Mouse (Mus musculus) CH12.LX (cell line): ENCODE data around the gene Fbxl17. TPM values are rescaled to one million over a fixed set of nuclear protein-coding genes. Genes with fewer than 3 reads are reported as not detected.

ENCODE experiments used
- DNase-seq: peaks from one replicate; pipeline ENCODE4 v3.0.0-alpha.2; 2013; ENCODE audit errors: extremely low read depth
- H3K27ac ChIP-seq: 2 replicates; pipeline ENCODE4 v1.5.1; 2012; ENCODE audit warnings: low read depth, mild to moderate bottlenecking, control low read depth, moderate library complexity; ENCODE audit not compliant: insufficient read depth
- H3K27me3 ChIP-seq: replicated peaks from 2 replicates; pipeline ENCODE3; 2012; ENCODE audit warnings: inconsistent platforms
- H3K36me3 ChIP-seq, 2 experiments: replicated peaks in 1 of 2; 2 replicates each; pipeline versions ENCODE3 to v1.6.1; 2012; ENCODE audit warnings: inconsistent platforms in 1 of 2, low read length in 1 of 2, mild to moderate bottlenecking in 1 of 2, mixed read lengths in 1 of 2, moderate library complexity in 1 of 2; ENCODE audit not compliant: control insufficient read depth in 1 of 2, insufficient read depth in 1 of 2
- H3K4me1 ChIP-seq, 2 experiments: 2 replicates each; pipeline ENCODE4 v1.6.1; 2012; ENCODE audit warnings: inconsistent platforms in 1 of 2, moderate library complexity in 1 of 2; ENCODE audit not compliant: insufficient read depth in 2 of 2, control insufficient read depth in 1 of 2
- H3K4me2 ChIP-seq: 2 replicates; pipeline ENCODE4 v1.6.1; 2012; ENCODE audit warnings: low read depth, mild to moderate bottlenecking, control low read depth; ENCODE audit not compliant: poor library complexity, insufficient read depth, severe bottlenecking
- H3K4me3 ChIP-seq, 3 experiments: fragments of 150-350 bp in 1 of 3; sonication (generic) in 1 of 3; replicated peaks in 1 of 3; 2 replicates each; pipeline versions ENCODE3 to v1.5.1; 2011 to 2012; ENCODE audit warnings: low read depth in 2 of 3, low read length in 2 of 3, mild to moderate bottlenecking in 2 of 3, moderate library complexity in 2 of 3, control low read depth in 1 of 3, improper control_type of control experiment in 1 of 3, inconsistent platforms in 1 of 3, mixed read lengths in 1 of 3; ENCODE audit not compliant: poor library complexity in 1 of 3
- H3K79me2 ChIP-seq: replicated peaks from 2 replicates; pipeline ENCODE4 v1.6.1; 2012; ENCODE audit warnings: mild to moderate bottlenecking, moderate library complexity; ENCODE audit not compliant: control insufficient read depth, poor library complexity, insufficient read depth, severe bottlenecking; ENCODE audit errors: extremely low read depth
- H3K9ac ChIP-seq: 2 replicates; pipeline ENCODE4 v1.6.1; 2012; ENCODE audit warnings: low read depth, mild to moderate bottlenecking, control low read depth, moderate library complexity; ENCODE audit not compliant: insufficient read depth
- H3K9me3 ChIP-seq: replicated peaks from 2 replicates; pipeline ENCODE3; 2012; ENCODE audit warnings: low read length, inconsistent platforms, mixed read lengths
- CTCF ChIP-seq, 2 experiments: IDR thresholded peaks in 1 of 2; conservative IDR thresholded peaks in 1 of 2; 2 replicates each; pipeline ENCODE4 v1.5.1; 2011 to 2012; ENCODE audit warnings: low read depth in 2 of 2, low read length in 2 of 2, improper control_type of control experiment in 1 of 2, inconsistent platforms in 1 of 2, mild to moderate bottlenecking in 1 of 2, moderate library complexity in 1 of 2
- E2F4 ChIP-seq: IDR thresholded peaks from 2 replicates; pipeline ENCODE4 v1.6.1; 2011; ENCODE audit warnings: low read depth, low read length, improper control_type of control experiment; ENCODE audit not compliant: insufficient replicate concordance
- ELF1 ChIP-seq: IDR thresholded peaks from 2 replicates; pipeline ENCODE4 v1.6.1; 2014; ENCODE audit warnings: low read depth, mild to moderate bottlenecking, inconsistent platforms, low read length, improper control_type of control experiment
- ETS1 ChIP-seq: conservative IDR thresholded peaks from 2 replicates; pipeline ENCODE4 v1.6.1; 2012; ENCODE audit warnings: low read depth, mild to moderate bottlenecking, inconsistent platforms, low read length, improper control_type of control experiment, moderate library complexity
- HCFC1 ChIP-seq: IDR thresholded peaks from 2 replicates; pipeline ENCODE4 v1.6.1; 2012; ENCODE audit warnings: low read depth, mild to moderate bottlenecking, inconsistent platforms, low read length, improper control_type of control experiment
- JUND ChIP-seq: conservative IDR thresholded peaks from 2 replicates; pipeline ENCODE4 v1.6.1; 2011; ENCODE audit warnings: low read depth, low read length, improper control_type of control experiment
- KAT2A ChIP-seq: IDR thresholded peaks from 2 replicates; pipeline ENCODE4 v1.6.1; 2012; ENCODE audit warnings: low read length, improper control_type of control experiment, inconsistent platforms; ENCODE audit not compliant: insufficient replicate concordance
- MAFK ChIP-seq: IDR thresholded peaks from 2 replicates; pipeline ENCODE4 v1.6.1; 2011; ENCODE audit warnings: low read length, improper control_type of control experiment; ENCODE audit not compliant: insufficient replicate concordance
- MAX ChIP-seq: IDR thresholded peaks from 2 replicates; pipeline ENCODE4 v1.6.1; 2011; ENCODE audit warnings: low read length, improper control_type of control experiment
- MAZ ChIP-seq: IDR thresholded peaks from 2 replicates; pipeline ENCODE4 v1.6.1; 2012; ENCODE audit warnings: low read depth, mild to moderate bottlenecking, inconsistent platforms, low read length, improper control_type of control experiment, moderate library complexity
- MEF2A ChIP-seq: IDR thresholded peaks from 2 replicates; pipeline ENCODE4 v1.6.1; 2014; ENCODE audit warnings: low read depth, mild to moderate bottlenecking, inconsistent platforms, low read length, improper control_type of control experiment, borderline replicate concordance
- MYC ChIP-seq: IDR thresholded peaks from 2 replicates; pipeline ENCODE4 v1.6.1; 2011; ENCODE audit warnings: low read depth, mild to moderate bottlenecking, improper control_type of control experiment, low read length
- NELFE ChIP-seq: IDR thresholded peaks from 2 replicates; pipeline ENCODE4 v1.6.1; 2011; ENCODE audit warnings: low read depth, low read length, improper control_type of control experiment
- NRF1 ChIP-seq: IDR thresholded peaks from 2 replicates; pipeline ENCODE4 v1.6.1; 2014; ENCODE audit warnings: low read depth, mild to moderate bottlenecking, inconsistent platforms, low read length, improper control_type of control experiment, moderate library complexity
- PAX5 ChIP-seq: IDR thresholded peaks from 2 replicates; pipeline ENCODE4 v1.6.1; 2012; ENCODE audit warnings: low read length, inconsistent platforms, mixed read lengths
- RCOR1 ChIP-seq: conservative IDR thresholded peaks from 2 replicates; pipeline ENCODE4 v1.6.1; 2012; ENCODE audit warnings: low read depth, mild to moderate bottlenecking, inconsistent platforms, low read length, improper control_type of control experiment
- SMC3 ChIP-seq: IDR thresholded peaks from 2 replicates; pipeline ENCODE4 v1.6.1; 2011; ENCODE audit warnings: low read depth, low read length, improper control_type of control experiment
- TBP ChIP-seq: conservative IDR thresholded peaks from 2 replicates; pipeline ENCODE4 v1.6.1; 2011; ENCODE audit warnings: low read depth, low read length, improper control_type of control experiment
- USF2 ChIP-seq: conservative IDR thresholded peaks from 2 replicates; pipeline ENCODE4 v1.6.1; 2011; ENCODE audit warnings: low read depth, low read length, improper control_type of control experiment
- ZMIZ1 ChIP-seq: IDR thresholded peaks from 2 replicates; pipeline ENCODE4 v1.6.1; 2012; ENCODE audit warnings: low read depth, mild to moderate bottlenecking, inconsistent platforms, low read length, improper control_type of control experiment
- dilution Hi-C: fragments of 300-500 bp; cut with MboI; formaldehyde crosslinking; loops from 2 replicates; pipeline ENCODE4 v1.14.3; 2020; ENCODE audit warnings: low sequenced_read_pairs; ENCODE audit not compliant: extremely low pct_unique_long_range_greater_than_20kb, extremely low pct_ligation_motif_present
- in situ Hi-C: fragments of 300-500 bp; cut with MboI; formaldehyde crosslinking; loops from 3 replicates; pipeline ENCODE4 v1.14.3; 2019; ENCODE audit warnings: low sequenced_read_pairs, low pct_ligation_motif_present, low pct_unique_long_range_greater_than_20kb, mixed read lengths
- polyA plus RNA-seq: library from polyadenylated mRNA; unstranded; fragments of >175 nt; gene quantifications from 2 replicates; pipeline ENCODE4 v1.2.1, GENCODE M21; 2012; ENCODE audit warnings: low read depth; ENCODE audit not compliant: insufficient read length
- total RNA-seq, 2 experiments: library from RNA; depleted of rRNA; stranded (reverse); fragments of 300-350 nt in 1 of 2; fragments of >200 nt in 1 of 2; gene quantifications; 2 replicates each; pipeline ENCODE4 v1.2.3; 2012 to 2014

The Fbxl17 gene
- total and polyA plus RNA-seq, 3 experiments: 4.0 to 6.9 (median 4.3) TPM

GRCm38 (mm10) chr17:63405955-63406354 is 93.9 kb downstream of the Fbxl17 start:
- H3K4me1 ChIP-seq: peaks cover 11 to 32% of the 10 kb centered on the region in 2 experiments
- H3K9ac ChIP-seq: no peak overlapping the region
- no peaks in the 10 kb centered on the region for H3K9me3 ChIP-seq
- H3K4me2 ChIP-seq: no peak overlapping the region
- no peak for TF ChIP-seq CTCF (conservative IDR thresholded peaks at IDR 0.05 in 1 of 2, IDR thresholded peaks at IDR 0.05 in 1 of 2; ENCODE audit: low read depth in 2 of 2, low read length in 2 of 2)
- TF ChIP-seq SMC3: no peak
- TF ChIP-seq PAX5: no peak
- TF ChIP-seq USF2: no peak
- TF ChIP-seq MAX: no peak
- TF ChIP-seq HCFC1: no peak
- TF ChIP-seq RCOR1: no peak
- TF ChIP-seq MAZ: no peak
- TF ChIP-seq JUND: no peak
- no peak for TF ChIP-seq NELFE
- no peak for TF ChIP-seq E2F4
- no peak for TF ChIP-seq KAT2A
- no peak for TF ChIP-seq NRF1
- no peak for TF ChIP-seq ELF1
- no peak for TF ChIP-seq MAFK
- no peak for TF ChIP-seq ZMIZ1
- TF ChIP-seq, all 38 proteins: peak for 0
- dilution Hi-C loops (no loop called here), in situ Hi-C loops (no loop called here)
- Histone ChIP-seq H3K27me3 (no peaks in the 10 kb centered on the region), H3K27ac (no peak overlapping the region), H3K4me3 (no peak overlapping the region), H3K79me2 (no peaks in the 10 kb centered on the region), H3K36me3 (peaks cover 0 to 2% of the 10 kb centered on the region in 2 experiments)
- DNase-seq: no peak

- Histone ChIP-seq H3K9me3 (no peaks in the 10 kb centered on the region), H3K79me2 (no peaks in the 10 kb centered on the region)
- DNase-seq: no peak
- TF ChIP-seq TBP (no peak), MYC (no peak), MEF2A (no peak), ETS1 (no peak), RCOR1 (no peak)
- TF ChIP-seq, all 38 proteins: peak for 0
- Histone ChIP-seq H3K4me3 (no peak overlapping the region), H3K36me3 (peaks cover 0 to 5% of the 10 kb centered on the region in 2 experiments), H3K4me2 (no peak overlapping the region), H3K4me1 (peaks cover 16 to 37% of the 10 kb centered on the region in 2 experiments), H3K9ac (no peak overlapping the region), H3K27me3 (no peaks in the 10 kb centered on the region), H3K27ac (no peak overlapping the region)
- in situ Hi-C loops: no loop called here
- dilution Hi-C loops: no loop called here
Measured at GRCm38 (mm10) chr17:63405471-63405870, 94.3 kb downstream of the Fbxl17 start.
